Mouse (Mus musculus) liver, adult (tissue): ENCODE measurements around the gene Cars2.
A peak's percentile ranks its signal among the peaks of the same experiment; 100 is the strongest.

Experiments
- GATA4 ChIP-seq: IDR thresholded peaks from 2 replicates; pipeline ENCODE4 v1.6.1; 2014; ENCODE audit warnings: mild to moderate bottlenecking, low read length; ENCODE audit not compliant: insufficient replicate concordance

The Cars2 gene

DNA sequence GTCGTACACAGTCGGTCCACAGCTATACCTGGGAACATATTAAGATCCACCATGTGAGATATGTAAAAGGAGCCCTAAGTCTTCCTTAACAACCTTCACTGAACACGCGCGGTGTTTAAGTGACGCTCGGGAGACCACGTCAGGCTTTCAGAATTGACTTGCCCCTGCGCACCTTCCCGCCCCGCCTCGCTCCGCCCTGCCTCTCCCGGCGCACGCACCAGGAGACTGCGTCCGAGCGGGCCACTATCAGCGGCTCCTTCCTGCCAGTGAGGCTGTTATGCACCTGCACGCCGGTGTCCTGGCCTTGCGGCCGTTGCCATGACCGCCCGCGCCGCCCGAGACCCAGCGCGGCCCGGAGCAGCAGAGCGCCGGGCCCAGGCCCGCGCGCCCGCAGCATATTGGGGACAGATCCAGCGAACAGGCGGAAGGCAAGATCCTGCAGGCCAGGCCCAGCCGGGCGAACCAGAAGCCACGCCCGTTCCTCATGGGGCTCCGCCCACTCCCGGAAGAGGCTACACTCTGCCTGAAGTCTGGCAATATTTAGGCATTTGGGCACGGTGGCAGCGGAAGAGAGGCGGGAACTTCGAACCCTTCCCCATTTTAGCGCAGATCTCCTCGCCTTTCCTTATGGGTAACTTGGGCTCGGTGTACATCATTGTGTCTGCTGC is at the start of gene Cars2:
Gene Cars2 (minus strand): TSS at position 503 of the 668 bp plus-strand sequence.
- peak; percentile 48; the same call in 1 of the 2 replicates for TF ChIP-seq GATA4

DNA sequence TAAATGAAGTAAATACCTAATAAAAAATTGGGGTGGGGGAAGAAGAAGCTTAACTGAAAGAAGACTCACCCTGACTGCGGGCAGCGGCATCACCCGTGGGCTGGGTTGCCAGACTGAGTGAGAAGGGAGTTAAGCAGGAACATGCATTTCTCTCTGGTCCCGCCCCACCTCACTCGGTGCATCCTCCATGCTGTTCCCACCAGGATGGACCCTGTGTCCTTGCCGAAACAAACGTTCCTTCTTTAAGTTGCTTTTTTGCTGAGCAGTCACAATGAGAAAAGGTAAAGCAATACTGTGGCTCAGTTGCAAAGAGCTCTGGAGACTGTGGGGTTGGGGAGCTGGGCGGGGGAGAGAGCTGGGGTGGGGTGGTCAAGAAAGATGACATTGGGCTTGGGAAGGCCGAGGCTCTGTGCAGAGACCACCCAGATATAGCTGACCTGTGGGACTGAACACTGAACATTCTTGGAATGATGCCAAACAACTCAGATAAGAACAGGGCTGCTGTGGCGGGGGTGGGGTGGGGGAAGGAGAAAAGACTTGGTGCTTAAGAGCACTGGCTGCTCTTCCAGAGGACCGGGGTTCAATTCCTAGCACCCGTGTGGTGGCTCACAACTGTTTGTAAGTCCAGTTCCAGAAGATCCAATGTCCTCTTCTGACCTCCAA is 42.8 kb upstream of the Cars2 start:
- TF ChIP-seq GATA4: no peak

DNA sequence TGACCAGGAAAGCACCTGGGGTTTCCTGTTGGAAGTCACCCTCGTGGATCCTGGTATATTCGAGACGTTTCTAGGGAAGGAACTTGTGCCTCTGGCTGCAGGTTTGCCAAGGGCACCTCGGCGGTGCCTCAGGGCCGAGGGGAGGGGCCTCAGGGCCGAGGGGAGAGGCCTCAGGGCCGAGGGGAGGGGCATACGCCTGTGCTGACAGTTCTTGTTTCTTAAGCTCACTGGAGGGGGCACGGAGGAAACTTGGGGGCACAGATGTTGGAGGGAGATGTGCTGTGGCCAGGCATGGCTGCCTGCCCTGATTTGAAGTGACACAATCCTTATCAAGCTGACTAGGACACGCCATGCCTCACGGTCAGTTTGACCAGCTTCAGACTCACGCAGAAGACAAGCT is 41.7 kb upstream of the Cars2 start:
- TF ChIP-seq GATA4: no peak

DNA sequence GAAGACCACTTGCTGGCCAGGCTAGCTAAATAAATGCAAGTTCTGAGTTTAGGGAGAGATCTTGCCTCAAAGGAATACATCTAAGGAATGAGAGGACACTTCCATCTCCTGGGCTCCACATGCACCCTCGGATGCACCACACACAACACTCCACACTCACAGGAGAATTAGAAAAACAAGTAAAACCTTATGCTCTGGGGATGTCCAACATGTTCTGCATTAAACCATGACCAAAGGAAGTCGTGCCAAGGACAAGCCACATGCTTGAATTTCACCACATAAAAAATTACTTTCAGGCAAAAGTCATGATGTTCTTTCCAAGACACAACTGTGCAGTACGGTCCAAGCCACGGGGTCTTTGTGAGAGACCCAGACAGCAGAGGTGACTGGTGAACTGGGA is 41.3 kb upstream of the Cars2 start:
- TF ChIP-seq GATA4: no peak

DNA sequence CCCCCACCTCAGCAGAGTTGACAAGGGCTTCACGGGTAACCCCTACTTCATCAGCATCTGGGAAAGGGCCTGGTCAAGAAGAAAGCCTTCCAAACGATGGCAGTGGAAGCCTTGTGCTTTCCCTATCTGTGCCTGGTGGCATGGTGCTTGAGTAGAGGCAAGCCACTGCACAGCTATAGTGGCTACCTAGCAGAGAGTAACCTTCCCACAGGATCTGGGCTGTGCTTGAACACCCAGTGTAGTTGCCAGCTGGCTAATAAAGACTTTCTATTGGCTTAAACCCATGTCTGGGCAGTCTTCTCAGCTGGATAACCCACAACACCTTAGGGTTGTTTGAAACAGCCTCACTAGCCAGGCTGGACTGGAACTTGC is 35.8 kb upstream of the Cars2 start:
- no peak for TF ChIP-seq GATA4

DNA sequence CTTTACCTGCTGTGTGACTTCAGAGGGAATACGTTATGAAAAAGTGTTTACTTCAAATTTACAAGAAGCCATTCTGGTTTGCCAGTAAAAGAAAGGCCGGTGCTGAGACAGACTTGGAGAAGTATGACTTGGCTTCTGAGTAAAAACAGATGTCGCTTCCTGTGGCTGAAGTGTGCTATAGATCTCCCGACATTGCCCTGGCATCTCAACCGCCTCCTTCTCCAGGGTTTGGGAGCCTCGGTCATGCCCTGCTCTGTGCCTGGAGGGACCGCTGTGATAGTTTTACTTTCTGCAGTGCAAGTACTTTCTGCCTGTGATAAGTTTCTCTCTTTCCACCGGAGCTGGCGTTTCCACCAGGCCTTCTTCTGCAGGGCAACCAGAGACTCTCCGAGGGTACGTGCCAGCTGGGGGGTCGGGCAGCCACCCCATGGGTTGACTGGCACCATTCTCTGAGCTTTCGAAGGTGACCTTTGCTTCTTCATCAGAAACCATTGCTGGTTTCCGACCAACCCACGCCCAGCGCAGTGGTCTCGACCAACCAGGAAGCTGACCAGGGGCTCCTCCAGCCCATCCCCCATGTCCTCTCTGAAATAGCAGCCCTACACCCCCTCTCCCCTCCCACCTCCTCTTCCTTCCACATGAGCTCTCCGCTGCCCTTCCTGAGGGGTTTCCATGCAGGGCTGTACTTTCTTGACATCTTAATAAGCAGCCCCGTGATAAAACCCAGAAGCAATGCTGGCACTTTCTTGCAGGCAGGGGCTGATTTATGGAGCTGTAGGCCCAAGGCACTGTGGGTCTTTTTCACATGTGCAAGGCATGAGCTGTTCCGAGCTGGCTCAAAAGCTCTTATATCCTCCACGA is 35.2 kb upstream of the Cars2 start:
- TF ChIP-seq GATA4: no peak

DNA sequence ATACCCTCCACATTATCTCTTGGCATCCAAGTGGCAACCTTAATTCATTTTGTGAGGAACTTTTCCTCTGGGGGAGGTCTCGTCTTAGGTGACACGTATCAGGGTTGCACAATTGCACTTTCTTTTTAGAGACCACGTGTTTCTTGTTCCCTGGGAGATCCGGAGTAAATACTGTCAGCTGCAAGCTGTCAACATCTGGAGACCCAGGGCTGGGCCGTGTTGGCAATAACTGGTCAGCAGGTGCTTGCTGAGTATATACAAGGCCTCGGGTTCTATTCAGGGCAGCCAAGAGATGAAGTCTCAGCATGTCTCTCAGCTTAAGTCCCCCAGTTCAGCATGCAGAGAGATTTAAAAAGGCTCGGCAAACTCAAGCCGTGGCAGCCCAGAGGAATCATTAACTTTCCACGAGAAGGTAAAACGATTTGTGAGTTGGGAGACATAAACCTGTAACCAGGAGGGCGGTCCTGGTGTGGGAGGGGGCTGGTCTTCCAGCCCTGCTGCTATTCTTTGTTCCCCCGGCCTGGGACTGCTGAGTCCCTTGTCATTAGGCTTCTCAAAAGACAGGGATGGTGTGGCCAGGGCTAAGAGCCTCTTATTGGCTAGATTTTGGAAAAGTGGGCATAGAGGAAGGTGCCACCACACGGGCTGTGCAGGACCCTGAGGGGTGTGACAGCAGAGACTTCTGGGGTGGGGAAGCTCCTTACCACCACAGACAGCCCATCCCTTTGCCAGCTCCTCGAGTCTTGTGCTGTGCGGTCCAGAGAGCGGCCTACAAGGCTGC is 25.2 kb upstream of the Cars2 start:
- TF ChIP-seq GATA4: no peak

DNA sequence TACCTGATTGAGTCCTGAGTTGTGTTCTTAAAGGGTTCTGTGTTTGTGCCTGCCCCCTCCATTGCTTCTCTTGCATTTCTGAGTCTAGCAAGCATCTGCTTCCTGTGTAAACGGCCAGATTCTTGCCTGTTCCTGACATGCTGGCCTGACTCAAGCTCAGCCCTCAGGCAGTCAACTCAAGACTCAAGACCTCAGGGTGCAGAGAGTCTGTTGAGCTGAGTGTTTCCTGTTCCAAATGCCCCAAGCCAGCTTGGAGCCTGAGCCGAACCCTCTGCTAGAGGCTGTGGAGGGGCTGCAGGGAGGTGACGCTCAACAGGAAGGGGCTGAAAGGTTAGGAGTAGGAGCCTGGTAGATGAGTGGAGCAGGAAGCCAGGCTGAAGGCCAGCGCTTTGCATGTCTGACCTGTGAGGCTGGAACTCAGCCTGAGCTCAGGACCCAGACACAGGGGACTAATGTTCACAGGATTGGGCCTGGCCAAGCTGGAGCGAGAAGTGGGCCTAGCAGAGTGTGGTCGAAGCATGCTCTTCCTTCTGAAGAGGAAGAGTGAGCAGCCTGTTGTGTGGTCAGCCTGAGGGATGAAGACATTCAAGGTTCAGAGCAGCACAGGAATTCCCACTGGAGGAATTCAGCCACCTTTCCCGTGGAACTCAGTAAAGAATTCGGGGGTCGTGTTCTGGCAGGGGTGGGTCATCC is 24.5 kb upstream of the Cars2 start:
- TF ChIP-seq GATA4: no peak

DNA sequence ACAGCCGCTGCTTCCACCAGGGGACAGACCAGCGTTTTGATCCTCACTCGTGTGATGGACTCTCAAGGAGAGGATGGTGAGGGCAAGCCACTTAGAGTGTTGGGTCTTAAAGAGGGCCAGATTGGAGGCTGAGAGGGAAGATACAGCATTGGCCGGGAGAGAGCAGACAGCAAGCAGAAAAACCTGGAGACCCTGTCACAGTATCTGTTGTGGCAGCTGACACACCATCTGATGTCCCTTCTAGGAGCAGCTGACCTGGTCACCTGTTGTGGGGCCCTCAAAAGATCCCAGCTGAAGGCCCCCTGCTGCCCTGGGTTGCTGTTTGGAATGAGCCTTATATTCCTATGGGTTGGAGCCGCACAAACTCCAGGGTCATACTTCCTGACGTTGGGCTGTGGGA is 21.8 kb upstream of the Cars2 start:
- TF ChIP-seq GATA4: no peak

DNA sequence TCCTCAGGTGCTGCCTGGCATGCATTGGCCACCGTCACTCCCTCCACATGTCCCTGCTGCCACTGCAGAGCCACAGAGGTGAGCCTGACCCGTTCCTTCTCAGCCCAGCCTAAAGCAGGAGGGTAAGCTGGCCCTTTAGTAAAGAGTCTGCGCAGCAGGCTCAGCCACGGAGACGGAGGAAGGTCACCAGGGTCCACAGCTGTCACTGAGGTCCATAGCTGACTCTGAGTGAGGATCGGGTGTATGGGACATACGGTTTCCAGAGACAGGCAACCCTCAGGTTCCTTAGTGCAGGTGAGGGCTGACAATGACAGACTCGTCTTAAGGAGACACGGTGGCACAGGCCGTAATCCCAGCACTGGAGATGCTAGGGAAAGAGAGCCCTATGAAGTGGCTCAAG is 21.4 kb upstream of the Cars2 start:
- no peak for TF ChIP-seq GATA4

DNA sequence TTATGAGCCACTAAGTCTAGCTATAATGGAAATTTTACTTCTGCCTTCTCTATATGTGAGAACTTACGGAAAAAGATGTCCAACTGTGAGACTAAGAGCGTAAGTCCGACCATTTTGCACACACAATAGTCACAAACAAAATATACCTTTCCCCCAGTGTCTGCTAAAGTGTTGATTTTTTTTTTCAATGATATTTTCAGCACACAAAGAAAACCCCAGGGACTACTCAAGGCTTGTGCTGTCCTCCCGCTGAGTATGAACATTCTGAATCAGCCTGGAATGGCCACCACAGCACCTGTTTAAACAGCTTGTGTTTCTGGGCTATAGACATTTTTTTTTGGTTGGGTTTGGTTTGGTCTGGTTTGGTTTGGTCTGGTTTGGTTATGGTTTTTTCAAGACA is 20.2 kb upstream of the Cars2 start:
- TF ChIP-seq GATA4: no peak

DNA sequence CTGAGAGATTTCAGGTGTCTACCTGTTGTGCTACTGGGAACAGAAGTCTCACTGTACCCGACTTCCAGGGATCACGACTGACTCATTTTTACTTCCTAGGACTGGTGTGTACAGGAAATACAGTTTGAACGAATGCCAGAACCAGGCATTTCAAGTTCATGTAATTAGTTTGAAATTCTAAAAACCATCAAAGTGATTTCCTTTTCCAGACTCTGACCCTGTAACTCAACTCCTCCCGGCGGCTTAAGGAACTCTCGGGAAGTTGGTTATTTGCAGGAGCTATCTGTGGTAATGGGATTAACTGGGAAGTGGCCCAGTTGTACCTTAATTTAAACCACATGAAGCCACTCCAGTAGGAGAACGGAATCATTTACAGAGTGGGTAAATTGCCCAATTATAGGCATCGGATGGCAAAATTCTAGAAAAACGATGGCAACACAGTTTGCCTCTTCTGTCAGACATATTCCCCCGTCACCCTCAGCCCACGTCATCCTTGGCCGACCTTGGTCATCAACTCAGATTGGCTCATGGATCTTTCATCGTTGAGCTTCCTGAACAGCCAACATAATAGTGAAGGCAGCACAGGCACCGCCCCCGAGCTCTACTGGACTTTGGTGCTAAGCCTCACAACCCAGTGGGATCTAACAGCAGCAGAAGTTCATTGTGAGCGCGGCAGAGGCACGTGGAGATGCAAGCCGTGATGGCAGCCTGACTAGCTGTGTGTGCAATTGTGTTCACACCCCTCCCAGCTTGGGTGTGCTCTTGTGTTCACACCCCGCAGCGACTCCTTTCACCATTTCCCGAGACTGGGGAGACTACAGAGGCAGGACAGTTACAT is 18.9 kb upstream of the Cars2 start:
- no peak for TF ChIP-seq GATA4

DNA sequence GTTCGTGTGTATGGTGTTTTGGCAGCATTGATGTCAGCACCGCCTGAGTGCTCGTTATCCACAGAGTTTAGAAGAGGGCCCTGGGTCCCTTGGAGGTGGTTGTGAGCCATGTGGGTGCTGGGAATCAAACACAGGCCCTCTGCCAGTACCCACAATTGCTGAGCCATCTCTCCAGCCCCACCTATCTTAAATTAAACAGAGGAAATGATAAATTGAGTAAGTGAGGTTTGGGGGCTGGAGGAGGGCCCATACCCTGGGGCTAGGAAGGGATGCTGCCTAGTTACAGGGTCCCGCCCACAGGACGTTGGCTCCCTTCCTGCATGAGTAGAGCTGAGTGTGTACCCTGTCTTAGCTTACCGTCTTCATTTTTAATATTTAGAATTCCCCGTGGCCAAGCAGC is 14.1 kb upstream of the Cars2 start:
- no peak for TF ChIP-seq GATA4

DNA sequence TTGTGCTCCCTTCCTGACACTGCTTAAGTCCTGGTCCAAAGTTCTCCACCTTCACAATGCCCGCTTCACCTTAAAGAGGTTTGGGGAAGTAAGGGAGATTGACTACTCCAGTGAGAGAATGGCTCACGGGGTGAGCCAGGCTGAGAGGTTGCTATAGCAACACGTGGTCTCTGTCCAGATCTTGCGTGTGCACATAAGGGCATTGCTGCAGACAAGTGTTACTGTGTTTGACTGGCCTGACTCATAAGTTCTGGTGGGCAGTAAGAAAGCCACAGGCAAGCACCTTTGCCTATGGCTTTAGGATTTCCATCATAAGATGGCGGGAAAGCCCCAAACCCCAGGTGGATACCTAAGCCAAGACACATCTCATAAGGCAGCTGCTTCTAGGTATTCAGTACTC is 13.7 kb upstream of the Cars2 start:
- TF ChIP-seq GATA4: no peak
